Comparison of ENCODE assay signal across 21 mouse cellular contexts in the genomic region with DNA sequence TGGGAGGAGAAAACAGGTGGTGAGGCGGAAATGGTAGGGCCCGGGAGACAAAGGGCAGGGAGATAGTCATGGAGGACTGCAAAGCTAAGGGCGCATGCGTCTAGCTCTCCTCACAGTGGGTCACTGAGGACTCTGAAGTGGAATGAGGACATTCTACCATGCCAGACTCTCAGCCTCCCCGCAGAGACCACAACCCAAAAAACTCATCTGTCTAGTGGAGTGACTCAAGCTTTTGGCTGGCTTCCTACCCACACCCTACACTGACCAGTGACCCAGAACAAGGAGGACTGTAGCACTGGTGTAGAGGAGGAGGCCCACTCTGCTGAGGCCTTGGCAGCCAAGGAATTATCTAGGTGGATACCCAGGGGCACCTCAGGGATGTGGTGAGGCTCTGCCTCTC. TPM values are rescaled to one million over a fixed set of nuclear protein-coding genes. Genes with fewer than 3 reads are reported as not detected.
DNase-seq lines count a peak whose midpoint lies in the region; ATAC-seq lines count a peak whose summit lies in the region.
"Had no signal": no experiment of that assay in that cellular context is flagged by ENCODE, and none has a peak within 500 bp of the region (broad histone marks: within the 10 kb centered on the region; RNA-seq: fewer than 3 reads in every experiment).

No protein-coding gene starts in this region.

- H3K36me3 ChIP-seq in kidney, embryonic 16.5 days (ENCODE audit: insufficient read depth, low read length), result no peaks in the 10 kb centered on the region
- no peaks in the 10 kb centered on the region for H3K36me3 ChIP-seq in kidney, embryonic 15.5 days
- H3K36me3 ChIP-seq in limb, embryonic 10.5 days, result no peaks in the 10 kb centered on the region
- H3K36me3 ChIP-seq: embryonic facial prominence, embryonic 12.5 days; forebrain, embryonic 12.5 days; heart, embryonic 10.5 days; intestine, embryonic 15.5 days had no signal

- no peaks in the 10 kb centered on the region for H3K27me3 ChIP-seq in kidney, embryonic 16.5 days (ENCODE audit: insufficient read depth, low read length)
- no peaks in the 10 kb centered on the region; the same call in 1 of the 2 replicates for H3K27me3 ChIP-seq in kidney, embryonic 15.5 days
- no peaks in the 10 kb centered on the region for H3K27me3 ChIP-seq in limb, embryonic 10.5 days (ENCODE audit: low read depth, poor library complexity, severe bottlenecking)
- H3K27me3 ChIP-seq: CH12.LX; embryonic facial prominence, embryonic 12.5 days; intestine, embryonic 15.5 days had no signal

- no peak overlapping the region for H3K4me2 ChIP-seq in kidney, embryonic 16.5 days (replicated peaks; ENCODE audit: low read depth, low read length)
- no peak overlapping the region for H3K4me2 ChIP-seq in kidney, embryonic 15.5 days
- H3K4me2 ChIP-seq: embryonic facial prominence, embryonic 12.5 days; forebrain, embryonic 12.5 days; hindbrain, embryonic 14.5 days; intestine, embryonic 15.5 days had no signal

- H3K9me3 ChIP-seq in kidney, embryonic 16.5 days (ENCODE audit: low read length), result no peaks in the 10 kb centered on the region
- H3K9me3 ChIP-seq in kidney, embryonic 15.5 days (replicated peaks), result no peaks in the 10 kb centered on the region
- no peaks in the 10 kb centered on the region for H3K9me3 ChIP-seq in limb, embryonic 10.5 days (replicated peaks)
- H3K9me3 ChIP-seq: embryonic facial prominence, embryonic 12.5 days; forebrain, embryonic 12.5 days; heart, embryonic 10.5 days; intestine, embryonic 15.5 days had no signal

- peak; percentile 39; the same call in 1 of the 2 replicates for ATAC-seq in kidney, embryonic 16.5 days (ENCODE audit: low FRiP score, low TSS enrichment)
- ATAC-seq in kidney, embryonic 15.5 days (replicated peaks; ENCODE audit: low FRiP score), result no peak
- no peak for ATAC-seq in cerebellum, adult (ENCODE audit: insufficient number of reproducible peaks, low FRiP score, low TSS enrichment)
- ATAC-seq: forebrain, postnatal 0 days; intestine, embryonic 15.5 days had no signal

- no peak overlapping the region for H3K4me3 ChIP-seq in kidney, embryonic 16.5 days (ENCODE audit: low read length)
- H3K4me3 ChIP-seq in kidney, embryonic 15.5 days (replicated peaks), result no peak overlapping the region
- H3K4me3 ChIP-seq in limb, embryonic 10.5 days, result no peak overlapping the region
- H3K4me3 ChIP-seq: embryonic facial prominence, embryonic 12.5 days; forebrain, embryonic 12.5 days; heart, embryonic 10.5 days; intestine, embryonic 15.5 days had no signal

- peaks cover 22% of the 10 kb centered on the region for H3K4me1 ChIP-seq in kidney, embryonic 16.5 days (ENCODE audit: insufficient read depth, low read length)
- peaks cover 21% of the 10 kb centered on the region for H3K4me1 ChIP-seq in kidney, embryonic 15.5 days
- peaks cover 54% of the 10 kb centered on the region for H3K4me1 ChIP-seq in limb, embryonic 10.5 days

- DNase-seq in Muller cell, postnatal 12 days (ENCODE audit: inconsistent ontology term), result peak; percentile 94
- no peak for DNase-seq in limb, embryonic 10.5 days (ENCODE audit: low spot score)
- DNase-seq in cerebellum, postnatal 4 days (ENCODE audit: low spot score in 2 of 2), result no peak
- DNase-seq: adrenal gland, postnatal 10 days; cerebellum, adult 11-12 months; cerebellum, adult 9-10 months; embryo, embryonic 11 days; forebrain, postnatal 0 days; gastrocnemius, postnatal 36 days; heart, adult 18-20 months; heart, postnatal 14 days; kidney, adult 18-20 months had no signal

- no peak overlapping the region for H3K27ac ChIP-seq in kidney, embryonic 16.5 days (ENCODE audit: low read length)
- no peak overlapping the region for H3K27ac ChIP-seq in kidney, embryonic 15.5 days
- peak overlapping the region; percentile 12; the same call in 1 of the 2 replicates for H3K27ac ChIP-seq in limb, embryonic 10.5 days
- H3K27ac ChIP-seq: embryonic facial prominence, embryonic 12.5 days; forebrain, embryonic 12.5 days; heart, embryonic 10.5 days; hindbrain, embryonic 14.5 days; intestine, embryonic 15.5 days had no signal

- H3K9ac ChIP-seq in kidney, embryonic 16.5 days (replicated peaks; ENCODE audit: low read length), result no peak overlapping the region
- H3K9ac ChIP-seq in kidney, embryonic 15.5 days, result no peak overlapping the region
- H3K9ac ChIP-seq: embryonic facial prominence, embryonic 12.5 days; forebrain, embryonic 12.5 days; forebrain, postnatal 0 days; hindbrain, embryonic 14.5 days; intestine, embryonic 15.5 days had no signal

- 83% methylated on average over 5 of the region's 5 CpGs for WGBS in kidney, embryonic 16.5 days
- WGBS in kidney, embryonic 15.5 days, result 86% methylated on average over 5 of the region's 5 CpGs
- 90% methylated on average over 5 of the region's 5 CpGs for WGBS in limb, embryonic 10.5 days

RNA-seq across cellular contexts. Expression of gene Cdon, which starts 55.0 kb away (rescaled TPM):
- 3.8 and 4.2 TPM in 2 replicates for polyA plus RNA-seq in kidney, embryonic 16.5 days (2015; fragmentation: Nextera tagmentation; extraction: Ambion mirVana)
- 4.0 and 4.2 TPM in 2 replicates for polyA plus RNA-seq in kidney, embryonic 15.5 days (2015; fragmentation: Nextera tagmentation; extraction: Ambion mirVana)
- polyA plus RNA-seq in limb, embryonic 10.5 days (2016; fragmentation: Nextera tagmentation; extraction: Ambion mirVana), result 10.5 and 16.1 TPM in 2 replicates
